In the genomic region with DNA sequence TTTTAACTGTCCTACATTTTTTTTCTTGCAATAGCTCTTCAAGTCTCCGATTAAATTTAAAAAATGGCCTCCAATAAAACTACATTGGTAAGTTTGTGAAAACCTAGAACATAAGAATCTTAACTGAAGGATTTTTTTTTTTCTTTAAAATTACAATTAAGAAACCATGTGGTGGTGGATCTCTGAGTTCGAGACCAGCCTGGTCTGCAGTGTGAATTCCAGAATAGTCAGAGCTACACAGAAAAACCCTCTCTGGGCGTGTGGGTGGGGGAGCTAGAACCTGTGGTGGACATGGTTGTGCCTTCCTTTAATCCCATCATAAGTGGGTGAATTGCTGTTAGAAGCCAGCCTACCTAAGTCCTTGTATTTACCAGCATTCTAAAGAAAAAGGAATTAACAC, we compare ENCODE assay signal across 8 mouse cellular contexts. TPM values are rescaled to one million over a fixed set of nuclear protein-coding genes. Genes with fewer than 3 reads are reported as not detected.
A peak's percentile ranks its signal among the peaks of the same experiment; 100 is the strongest.
DNase-seq lines count a peak whose midpoint lies in the region; ATAC-seq and TF ChIP-seq lines count a peak whose summit lies in the region.

No protein-coding gene starts in this region.

- H3K4me3 ChIP-seq in kidney, postnatal 0 days (replicated peaks; ENCODE audit: low read depth, low read length): peak overlapping the region; percentile 100
- H3K4me3 ChIP-seq in hindbrain, embryonic 16.5 days (ENCODE audit: low read length): peak overlapping the region; percentile 54
- peak overlapping the region; percentile 96 for H3K4me3 ChIP-seq in midbrain, postnatal 0 days (ENCODE audit: low read depth, low read length)

- no peak for TF ChIP-seq CTCF in kidney, postnatal 0 days (IDR thresholded peaks at IDR 0.05; ENCODE audit: low read depth)
- no peak for TF ChIP-seq CTCF in midbrain, postnatal 0 days (IDR thresholded peaks at IDR 0.05)

- H3K27ac ChIP-seq in kidney, postnatal 0 days: no peak overlapping the region
- no peak overlapping the region for H3K27ac ChIP-seq in hindbrain, embryonic 16.5 days (ENCODE audit: low read depth, low read length)
- no peak overlapping the region for H3K27ac ChIP-seq in midbrain, postnatal 0 days (ENCODE audit: low read depth, low read length)

- peaks cover 11% of the 10 kb centered on the region for H3K4me1 ChIP-seq in kidney, postnatal 0 days (replicated peaks; ENCODE audit: insufficient read depth, low read length)
- H3K4me1 ChIP-seq in hindbrain, embryonic 16.5 days (ENCODE audit: control insufficient read depth, insufficient read depth, low read depth, low read length): peaks cover 21% of the 10 kb centered on the region
- 0 out of 2 replicates have a peak, but pooled peaks cover 6% of the 10 kb centered on the region for H3K4me1 ChIP-seq in midbrain, postnatal 0 days (ENCODE audit: insufficient read depth, low read length)

- no peaks in the 10 kb centered on the region for H3K27me3 ChIP-seq in kidney, postnatal 0 days (ENCODE audit: insufficient read depth, low read length)
- no peaks in the 10 kb centered on the region for H3K27me3 ChIP-seq in hindbrain, embryonic 16.5 days (replicated peaks; ENCODE audit: control insufficient read depth, insufficient read depth, low read length)
- H3K27me3 ChIP-seq in midbrain, postnatal 0 days (ENCODE audit: insufficient read depth, low read length): no peaks in the 10 kb centered on the region

- DNase-seq in kidney, postnatal 0 days (ENCODE audit: low spot score): no peak
- DNase-seq in kidney, adult 8-10 months: no peak
- peak; percentile 41 for DNase-seq in c-Kit-positive CD71-positive TER-119-positive erythroid progenitor cells, embryonic 14.5 days (ENCODE audit: low spot score)
- DNase-seq in midbrain, postnatal 0 days (ENCODE audit: low spot score): no peak
- DNase-seq in adrenal gland, adult 18-20 months (ENCODE audit: low spot score in 2 of 2): no peak
- no peak for DNase-seq in retina, embryonic 14.5 days (ENCODE audit: low spot score)
- DNase-seq in cerebellum, adult 8-10 months: no peak

- no peaks in the 10 kb centered on the region for H3K9me3 ChIP-seq in kidney, postnatal 0 days (replicated peaks; ENCODE audit: low read length)
- no peaks in the 10 kb centered on the region for H3K9me3 ChIP-seq in hindbrain, embryonic 16.5 days (ENCODE audit: control insufficient read depth, low read length)
- no peaks in the 10 kb centered on the region for H3K9me3 ChIP-seq in midbrain, postnatal 0 days (ENCODE audit: low read length)

- peak overlapping the region; percentile 57 for H3K4me2 ChIP-seq in kidney, postnatal 0 days (ENCODE audit: low read length)
- peak overlapping the region; percentile 66 for H3K4me2 ChIP-seq in hindbrain, embryonic 16.5 days (ENCODE audit: low read length)
- H3K4me2 ChIP-seq in midbrain, postnatal 0 days (ENCODE audit: low read depth, low read length, poor library complexity, severe bottlenecking): peak overlapping the region; percentile 47

- ATAC-seq in kidney, postnatal 0 days (replicated peaks; ENCODE audit: low FRiP score, low read depth): no peak
- ATAC-seq in hindbrain, embryonic 16.5 days: no peak
- no peak for ATAC-seq in midbrain, postnatal 0 days (ENCODE audit: low FRiP score)

- WGBS in kidney, postnatal 0 days: 6% methylated on average over 3 of the region's 3 CpGs
- 13% methylated on average over 3 of the region's 3 CpGs for WGBS in hindbrain, embryonic 16.5 days
- 9% methylated on average over 3 of the region's 3 CpGs for WGBS in midbrain, postnatal 0 days

- H3K9ac ChIP-seq in kidney, postnatal 0 days (ENCODE audit: low read depth, low read length): no peak overlapping the region
- H3K9ac ChIP-seq in hindbrain, embryonic 16.5 days (ENCODE audit: low read depth, low read length): peak overlapping the region; percentile 33; the same call in 1 of the 2 replicates
- H3K9ac ChIP-seq in midbrain, postnatal 0 days (replicated peaks; ENCODE audit: low read length, poor library complexity, severe bottlenecking): peak overlapping the region; percentile 42

- H3K36me3 ChIP-seq in kidney, postnatal 0 days (ENCODE audit: insufficient read depth, low read length): peaks cover 16% of the 10 kb centered on the region
- H3K36me3 ChIP-seq in hindbrain, embryonic 16.5 days (ENCODE audit: control insufficient read depth, insufficient read depth, low read length): peaks cover 9% of the 10 kb centered on the region
- peaks cover 4% of the 10 kb centered on the region; the same call in 1 of the 2 replicates for H3K36me3 ChIP-seq in midbrain, postnatal 0 days (ENCODE audit: insufficient read depth, low read length)

RNA-seq across cellular contexts. Expression of a gene that starts 1.6 kb away (rescaled TPM):
- 445 and 447 TPM in 2 replicates for polyA plus RNA-seq in kidney, postnatal 0 days (2015; fragmentation: Nextera tagmentation; extraction: Ambion mirVana)
- polyA plus RNA-seq in hindbrain, embryonic 16.5 days (2015; fragmentation: Nextera tagmentation; extraction: Ambion mirVana): 309 and 335 TPM in 2 replicates
- 129 and 138 TPM in 2 replicates for total RNA-seq in midbrain, postnatal 0 days (2014; rRNA removed)
- 485 and 535 TPM in 2 replicates for polyA plus RNA-seq in midbrain, postnatal 0 days (2015; fragmentation: Nextera tagmentation; extraction: Ambion mirVana)
- 10 to 100 TPM; 66.4 to 81.6 TPM for total RNA-seq in adrenal gland, adult 18-20 months (2021)

RNA-seq across cellular contexts. Expression of a gene that starts 2.1 kb away (rescaled TPM):
- polyA plus RNA-seq in kidney, postnatal 0 days (2015; fragmentation: Nextera tagmentation; extraction: Ambion mirVana): 1,374 and 1,518 TPM in 2 replicates
- 1,209 and 1,220 TPM in 2 replicates for polyA plus RNA-seq in hindbrain, embryonic 16.5 days (2015; fragmentation: Nextera tagmentation; extraction: Ambion mirVana)
- 199 and 287 TPM in 2 replicates for total RNA-seq in midbrain, postnatal 0 days (2014; rRNA removed)
- polyA plus RNA-seq in midbrain, postnatal 0 days (2015; fragmentation: Nextera tagmentation; extraction: Ambion mirVana): 659 and 746 TPM in 2 replicates
- 100 to 1,000 TPM; 553 to 646 TPM for total RNA-seq in adrenal gland, adult 18-20 months (2021)

RNA-seq across cellular contexts. Expression of a gene that starts 39.3 kb away (rescaled TPM):
- 4.0 and 5.0 TPM in 2 replicates for polyA plus RNA-seq in kidney, postnatal 0 days (2015; fragmentation: Nextera tagmentation; extraction: Ambion mirVana)
- polyA plus RNA-seq in hindbrain, embryonic 16.5 days (2015; fragmentation: Nextera tagmentation; extraction: Ambion mirVana): 6.0 and 6.6 TPM in 2 replicates
- 12.6 and 12.7 TPM in 2 replicates for total RNA-seq in midbrain, postnatal 0 days (2014; rRNA removed)
- 7.3 and 8.3 TPM in 2 replicates for polyA plus RNA-seq in midbrain, postnatal 0 days (2015; fragmentation: Nextera tagmentation; extraction: Ambion mirVana)
- total RNA-seq in adrenal gland, adult 18-20 months (2021): under 1 TPM in 1 of 2 experiments, not detected in 1; 0.13 TPM

RNA-seq across cellular contexts. Expression of a gene that starts 51.9 kb away (rescaled TPM):
- 15.0 and 15.6 TPM in 2 replicates for polyA plus RNA-seq in kidney, postnatal 0 days (2015; fragmentation: Nextera tagmentation; extraction: Ambion mirVana)
- polyA plus RNA-seq in hindbrain, embryonic 16.5 days (2015; fragmentation: Nextera tagmentation; extraction: Ambion mirVana): 65.9 and 76.2 TPM in 2 replicates
- total RNA-seq in midbrain, postnatal 0 days (2014; rRNA removed): 47.7 and 55.4 TPM in 2 replicates
- polyA plus RNA-seq in midbrain, postnatal 0 days (2015; fragmentation: Nextera tagmentation; extraction: Ambion mirVana): 67.4 and 70.4 TPM in 2 replicates
- 10 to 100 TPM; 31.8 to 53.6 TPM for total RNA-seq in adrenal gland, adult 18-20 months (2021)
